Mouse (Mus musculus) liver, embryonic 16.5 days (tissue): Measurements from ENCODE around the gene Exosc6. TPM values are rescaled to one million over a fixed set of nuclear protein-coding genes. Genes with fewer than 3 reads are reported as not detected.

Experiments used
- ATAC-seq: fragments of 200-750 bp; cut with Nextera tagmentation; 2 replicates; pipeline ENCODE4 v1.8.0; 2017; ENCODE audit warnings: low read depth, mild to moderate bottlenecking, moderate number of reproducible peaks, moderate library complexity
- H3K27ac ChIP-seq: fragments of 300-500 bp; sonication (generic); 2 replicates; pipeline ENCODE4 v1.5.1; 2014; ENCODE audit warnings: mild to moderate bottlenecking, low read length
- H3K27me3 ChIP-seq: fragments of 300-500 bp; sonication (generic); 2 replicates; pipeline ENCODE4 v1.6.1; 2014; ENCODE audit warnings: low read depth, low read length, mixed read lengths; ENCODE audit not compliant: control insufficient read depth, insufficient read depth
- H3K36me3 ChIP-seq: fragments of 300-500 bp; sonication (generic); 2 replicates; pipeline ENCODE4 v1.6.1; 2014; ENCODE audit warnings: mild to moderate bottlenecking; ENCODE audit not compliant: control insufficient read depth, insufficient read depth
- H3K4me1 ChIP-seq: fragments of 300-500 bp; sonication (generic); 2 replicates; pipeline ENCODE4 v1.6.1; 2014; ENCODE audit warnings: low read depth, low read length, mixed read lengths; ENCODE audit not compliant: control insufficient read depth
- H3K4me2 ChIP-seq: fragments of 300-500 bp; sonication (generic); 2 replicates; pipeline ENCODE4 v1.6.1; 2014; ENCODE audit warnings: low read depth, low read length, mixed read lengths
- H3K4me3 ChIP-seq: fragments of 300-500 bp; sonication (generic); 2 replicates; pipeline ENCODE4 v1.5.1; 2014; ENCODE audit warnings: low read depth, mild to moderate bottlenecking, low read length
- H3K9ac ChIP-seq: fragments of 300-500 bp; sonication (generic); 2 replicates; pipeline ENCODE4 v1.6.1; 2014; ENCODE audit warnings: low read depth, low read length
- H3K9me3 ChIP-seq: fragments of 300-500 bp; sonication (generic); replicated peaks from 2 replicates; pipeline ENCODE4 v1.6.1; 2016; ENCODE audit warnings: low read length; ENCODE audit not compliant: control insufficient read depth
- WGBS: fragments of 180-500 bp; shearing (Covaris S2); extraction: QIAGEN DNeasy Blood & Tissue Kit; methylation state at CpG from one replicate; pipeline ENCODE4 v1.1.7; 2014; ENCODE audit not compliant: insufficient replicate concordance; 5-methylcytosine and 5-hydroxymethylcytosine counted together
- polyA plus RNA-seq: library from polyadenylated mRNA; unstranded; fragments of >200 nt; fragmentation: Nextera tagmentation; extraction: Ambion mirVana; gene quantifications from 2 replicates; pipeline ENCODE4 v1.2.1, GENCODE M21; 2015

Gene Exosc6
- polyA plus RNA-seq, 1 experiment from 2014 or later = not detected

- H3K27me3 ChIP-seq = no peaks in the 10 kb centered on the region
- no peaks in the 10 kb centered on the region for H3K9me3 ChIP-seq
- no peak overlapping the region for H3K9ac ChIP-seq
- H3K4me2 ChIP-seq = no peak overlapping the region
- no peak overlapping the region for H3K27ac ChIP-seq
- no peak overlapping the region for H3K4me3 ChIP-seq
- peaks cover 20% of the 10 kb centered on the region for H3K4me1 ChIP-seq
- WGBS = 87% methylated on average over 17 of the region's 17 CpGs
- no peak for ATAC-seq
- peaks cover 57% of the 10 kb centered on the region for H3K36me3 ChIP-seq
Measured at GRCm38 (mm10) chr8:111055031-111055634, 1.0 kb upstream of the Exosc6 start.

GRCm38 (mm10) chr8:111055661-111056060, 478 bp upstream of the Exosc6 start:
- peak overlapping the region; percentile 96 for H3K4me3 ChIP-seq
- H3K9ac ChIP-seq = 0 out of 2 replicates have a peak overlapping the region, but pooled peaks have one; percentile 11
- H3K4me1 ChIP-seq = peaks cover 21% of the 10 kb centered on the region
- peak; percentile 30; the same call in 1 of the 2 replicates for ATAC-seq
- H3K27ac ChIP-seq = peak overlapping the region; percentile 48; the same call in 1 of the 2 replicates
- H3K4me2 ChIP-seq = no peak overlapping the region
- 65% methylated on average over 2 of the region's 2 CpGs for WGBS
- peaks cover 52% of the 10 kb centered on the region for H3K36me3 ChIP-seq
- H3K27me3 ChIP-seq = no peaks in the 10 kb centered on the region
- no peaks in the 10 kb centered on the region for H3K9me3 ChIP-seq

- peak overlapping the region; percentile 87 for H3K9ac ChIP-seq
- H3K4me1 ChIP-seq = peaks cover 31% of the 10 kb centered on the region
- H3K9me3 ChIP-seq = no peaks in the 10 kb centered on the region
- peak; percentile 36 for ATAC-seq
- peak overlapping the region; percentile 100 for H3K4me2 ChIP-seq
- WGBS = under 1% methylated on average over 63 of the region's 63 CpGs
- peak overlapping the region; percentile 96 for H3K4me3 ChIP-seq
- H3K27ac ChIP-seq = peak overlapping the region; percentile 88
- H3K36me3 ChIP-seq = peaks cover 42% of the 10 kb centered on the region
- H3K27me3 ChIP-seq = no peaks in the 10 kb centered on the region
Measured at GRCm38 (mm10) chr8:111056691-111057293, 653 bp downstream of the Exosc6 start.

GRCm38 (mm10) chr8:111058946-111059572, 2.9 kb downstream of the Exosc6 start:
- no peak overlapping the region for H3K4me3 ChIP-seq
- WGBS = 54% methylated on average over 2 of the region's 2 CpGs
- no peak overlapping the region for H3K4me2 ChIP-seq
- no peaks in the 10 kb centered on the region for H3K9me3 ChIP-seq
- H3K27me3 ChIP-seq = no peaks in the 10 kb centered on the region
- H3K4me1 ChIP-seq = peaks cover 31% of the 10 kb centered on the region
- H3K9ac ChIP-seq = no peak overlapping the region
- H3K36me3 ChIP-seq = peaks cover 19% of the 10 kb centered on the region
- no peak for ATAC-seq
- no peak overlapping the region for H3K27ac ChIP-seq

GRCm38 (mm10) chr8:111061688-111062071, 5.5 kb downstream of the Exosc6 start:
- no peak for ATAC-seq
- Histone ChIP-seq H3K9me3 (no peaks in the 10 kb centered on the region), H3K36me3 (no peaks in the 10 kb centered on the region), H3K4me1 (peaks cover 24% of the 10 kb centered on the region), H3K4me3 (peak overlapping the region; percentile 72), H3K27ac (no peak overlapping the region), H3K4me2 (peak overlapping the region; percentile 86), H3K27me3 (no peaks in the 10 kb centered on the region), H3K9ac (peak overlapping the region; percentile 69)
- WGBS = 1% methylated on average over 14 of the region's 14 CpGs

- H3K4me1 ChIP-seq = peaks cover 21% of the 10 kb centered on the region
- peak overlapping the region; percentile 69 for H3K9ac ChIP-seq
- ATAC-seq = peak; percentile 87
- H3K27ac ChIP-seq = no peak overlapping the region
- under 1% methylated on average over 27 of the region's 27 CpGs for WGBS
- peak overlapping the region; percentile 86 for H3K4me2 ChIP-seq
- H3K36me3 ChIP-seq = no peaks in the 10 kb centered on the region
- H3K9me3 ChIP-seq = no peaks in the 10 kb centered on the region
- H3K27me3 ChIP-seq = no peaks in the 10 kb centered on the region
- peak overlapping the region; percentile 72 for H3K4me3 ChIP-seq
Measured at GRCm38 (mm10) chr8:111062072-111062757, 6.1 kb downstream of the Exosc6 start.

GRCm38 (mm10) chr8:111062893-111063292, 6.8 kb downstream of the Exosc6 start:
- H3K9me3 ChIP-seq = no peaks in the 10 kb centered on the region
- no peak overlapping the region for H3K27ac ChIP-seq
- peak overlapping the region; percentile 86; the same call in 1 of the 2 replicates for H3K4me2 ChIP-seq
- peaks cover 14% of the 10 kb centered on the region for H3K4me1 ChIP-seq
- no peak overlapping the region for H3K4me3 ChIP-seq
- H3K36me3 ChIP-seq = no peaks in the 10 kb centered on the region
- H3K9ac ChIP-seq = no peak overlapping the region
- ATAC-seq = no peak
- no peaks in the 10 kb centered on the region for H3K27me3 ChIP-seq
- 52% methylated on average over 2 of the region's 2 CpGs for WGBS

GRCm38 (mm10) chr8:111066308-111066707, 10.2 kb downstream of the Exosc6 start:
- H3K27ac ChIP-seq = no peak overlapping the region
- H3K9ac ChIP-seq = no peak overlapping the region

More at GRCm38 (mm10) chr8:111066308-111066707, 10.2 kb downstream of the Exosc6 start:
- H3K4me2 ChIP-seq = no peak overlapping the region
- WGBS = 39% methylated on average over 4 of the region's 4 CpGs
- ATAC-seq = no peak
- no peaks in the 10 kb centered on the region for H3K9me3 ChIP-seq
- no peaks in the 10 kb centered on the region for H3K27me3 ChIP-seq
- H3K36me3 ChIP-seq = no peaks in the 10 kb centered on the region
- H3K4me3 ChIP-seq = no peak overlapping the region
- H3K4me1 ChIP-seq = peaks cover 3% of the 10 kb centered on the region
